Mouse (Mus musculus) inflammation-experienced regulatory T-cells, adult 16 weeks (primary cell): ENCODE measurements around the gene Tnfsf13b. TPM values are rescaled to one million over a fixed set of nuclear protein-coding genes. Genes with fewer than 3 reads are reported as not detected.

Experiments used
- polyA plus RNA-seq: library from polyadenylated mRNA; unstranded; fragments of 100-300 nt; shearing (Covaris generic); gene quantifications from one replicate; pipeline ENCODE4 v1.2.1, GENCODE M21; 2017

Tnfsf13b gene
- 6.1 TPM for polyA plus RNA-seq

GRCm38 (mm10) chr8:10006156-10006985 lies at the start of gene Tnfsf13b:
Gene Tnfsf13b (plus strand): TSS chr8:10006467.

DNA sequence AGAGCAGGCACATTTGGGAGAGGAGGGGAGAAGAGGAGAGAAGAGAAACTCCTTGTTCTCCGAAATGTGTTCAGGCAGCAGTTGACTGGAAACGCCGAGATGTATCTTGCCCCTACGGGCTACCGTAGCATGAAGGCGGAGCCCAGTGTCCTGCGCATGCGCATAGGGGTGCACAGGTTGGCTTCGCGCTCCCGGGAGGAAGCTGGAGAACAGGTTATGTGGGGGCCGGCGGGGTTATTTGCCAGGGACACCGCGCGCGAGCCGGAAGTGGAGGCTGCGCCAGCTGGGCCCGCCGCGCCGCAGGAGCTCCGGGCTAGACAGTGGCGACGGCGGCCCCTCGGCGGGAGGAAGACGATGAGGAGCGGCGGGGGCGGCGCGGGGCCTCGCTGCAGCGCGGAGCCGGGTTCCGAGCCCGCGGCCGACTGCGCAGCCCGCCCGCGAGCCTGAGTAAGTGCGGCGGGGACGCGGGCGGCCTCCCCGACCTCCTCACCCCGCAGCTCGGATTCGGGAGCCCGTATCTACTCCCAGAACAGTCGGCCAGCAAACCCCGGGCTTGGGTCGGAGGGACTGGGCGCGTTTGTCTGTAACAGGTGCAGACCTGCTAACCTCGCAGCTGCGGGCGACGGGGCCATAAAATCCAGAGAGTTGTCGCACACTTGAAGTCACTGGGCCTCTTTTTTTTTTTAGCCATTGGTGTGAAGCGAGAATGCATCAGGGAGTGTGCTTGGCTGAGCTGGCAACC lies 28.5 kb upstream of the Tnfsf13b start, which contains the start of the genes Lig4 and Abhd13:
Lig4 (minus strand) TSS at position 114 of the 742 bp plus-strand sequence.
Abhd13 (plus strand) TSS at position 135 of the 742 bp plus-strand sequence.

Other genes with a start within 250 kb of the Tnfsf13b start
- gene Fam155a, start 235.3 kb upstream of the Tnfsf13b start, polyA plus RNA-seq = not detected
- not detected for gene Gm10217, start 142.2 kb upstream of the Tnfsf13b start, polyA plus RNA-seq
- gene Lig4, start 28.8 kb upstream of the Tnfsf13b start, polyA plus RNA-seq = 6.3 TPM
- 2.9 TPM for gene Abhd13, start 28.8 kb upstream of the Tnfsf13b start, polyA plus RNA-seq
- gene Myo16, start 147.4 kb downstream of the Tnfsf13b start, polyA plus RNA-seq = not detected